Mouse (Mus musculus) adrenal gland, adult (tissue): ENCODE results near the gene Inka2.
"Not testable (repeated sequence)": the region's sequence is repeated elsewhere in the genome, so short reads cannot be mapped to it uniquely, and the experiment has no call there.

Source experiments
- DNase-seq, 2 experiments: peaks; one replicate each; pipeline ENCODE4 v3.0.0; 2022 to 2023; ENCODE audit warnings: low spot score in 1 of 2; ENCODE audit not compliant: inconsistent age in 2 of 2

Inka2 gene

DNA sequence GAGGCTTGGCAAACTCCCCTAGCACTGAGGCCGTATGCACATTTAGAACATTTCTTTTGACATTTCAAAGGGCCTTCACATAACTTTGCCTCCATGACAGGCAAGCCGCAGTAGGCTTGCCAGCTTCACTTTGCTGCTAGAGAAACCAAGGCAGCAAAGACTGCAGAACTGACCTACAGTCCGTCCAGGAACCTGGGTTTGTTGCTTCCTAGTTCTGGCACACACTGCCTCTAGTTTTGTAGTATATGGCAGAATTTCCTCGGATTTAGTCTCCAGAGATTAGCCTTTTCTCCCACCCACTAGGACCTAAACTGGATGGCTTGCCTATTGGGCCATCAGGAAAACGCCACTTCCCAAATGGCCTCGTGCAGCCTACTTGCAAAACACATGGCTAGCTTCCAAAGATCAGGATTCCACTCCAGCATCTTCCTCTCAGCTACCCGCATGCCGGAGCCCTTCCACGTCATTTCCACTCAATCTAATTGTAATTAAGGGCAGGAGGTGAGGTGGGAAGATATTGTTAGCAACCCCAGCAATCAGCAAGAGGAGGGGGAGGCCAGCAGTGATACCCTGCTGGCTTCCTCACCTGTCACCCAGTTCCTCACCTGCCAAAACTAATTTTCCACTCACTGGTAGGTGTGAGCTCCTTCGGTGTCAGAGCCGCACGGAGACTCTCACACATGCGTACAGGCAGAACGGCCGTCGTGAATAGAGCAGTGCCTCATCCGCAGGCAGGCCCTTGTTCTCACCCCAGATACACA lies 7.8 kb upstream of the Inka2 start:
- DNase-seq: peak in 1 of 2 experiments; percentile 67

GRCm38 (mm10) chr3:105697148-105697441 lies 7.3 kb upstream of the Inka2 start:
- no peak for DNase-seq

DNA sequence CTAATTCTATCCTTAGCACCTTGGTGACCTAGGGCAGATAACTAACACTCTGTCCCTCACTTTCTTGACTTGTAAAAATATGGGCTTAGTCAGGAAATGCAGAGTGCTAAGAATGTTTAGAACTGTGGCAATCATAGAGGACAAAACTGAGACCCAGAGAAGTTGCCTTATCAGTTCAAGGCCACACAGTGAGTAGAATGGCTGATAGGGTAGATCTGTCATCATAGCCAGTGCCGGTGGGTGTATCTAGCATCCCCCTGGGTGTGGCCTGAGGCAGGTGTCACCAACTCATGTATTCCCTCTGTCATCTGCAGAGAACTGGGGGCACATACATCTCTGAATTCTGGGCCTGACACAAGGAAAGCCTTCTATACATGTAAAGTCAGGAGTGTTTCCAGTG lies 6.1 kb upstream of the Inka2 start:
- DNase-seq: no peak

DNA sequence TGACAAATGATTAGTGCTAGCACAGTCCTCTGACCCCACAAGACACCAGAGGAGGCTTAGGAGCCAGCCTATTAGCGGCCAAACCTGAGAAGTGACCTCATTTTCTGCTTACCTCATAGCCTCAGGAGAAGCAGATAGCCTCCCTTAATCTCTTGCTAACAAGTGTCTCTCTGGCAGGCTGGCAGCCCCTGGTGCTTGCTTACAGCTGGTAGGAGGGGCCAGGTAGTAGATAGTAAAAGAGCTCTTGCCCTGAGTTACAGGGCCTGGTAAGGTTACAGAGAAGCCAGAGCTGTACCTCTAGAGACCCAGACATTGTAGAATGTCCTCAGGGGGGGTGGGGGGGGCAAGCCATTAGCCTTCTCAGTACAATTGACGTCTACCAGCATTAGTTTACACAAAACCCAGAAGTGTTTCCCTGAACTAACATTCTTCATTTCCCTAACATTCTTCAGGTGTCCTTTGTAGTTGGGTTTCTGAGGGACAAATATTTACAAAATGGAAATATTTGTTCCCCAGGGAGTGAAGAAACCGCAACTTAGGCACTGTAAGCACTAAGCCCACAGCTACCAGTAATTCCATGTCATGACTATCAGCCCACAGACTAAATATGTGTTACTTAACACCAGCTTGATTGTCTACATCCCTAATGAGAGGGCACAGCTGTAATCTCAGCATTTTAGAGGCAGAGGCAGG lies 5.0 kb upstream of the Inka2 start:
- no peak for DNase-seq

- not testable (repeated sequence) for DNase-seq
Measured at GRCm38 (mm10) chr3:105700786-105701185, 3.6 kb upstream of the Inka2 start.

DNA sequence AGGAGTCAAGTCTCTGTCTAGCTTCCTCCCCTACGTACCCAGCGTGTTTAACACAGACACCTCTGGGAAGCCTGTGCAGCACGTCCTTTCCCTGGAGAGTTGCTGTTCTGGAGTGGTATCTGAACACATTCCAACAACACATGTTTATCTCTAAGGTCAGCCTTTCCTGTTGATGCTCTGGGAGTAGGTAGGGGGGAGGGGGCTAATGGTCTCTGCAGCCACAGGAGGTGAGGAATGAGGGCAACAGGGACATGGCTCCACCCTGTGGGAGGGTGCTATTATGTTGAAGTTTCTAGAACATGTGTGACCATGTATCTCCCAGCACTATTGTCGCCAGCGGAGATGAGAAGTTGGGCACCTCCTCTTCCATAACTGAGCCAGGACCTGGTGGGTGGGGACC lies 3.0 kb upstream of the Inka2 start:
- no peak for DNase-seq

GRCm38 (mm10) chr3:105703571-105703970 lies 828 bp upstream of the Inka2 start:
- DNase-seq: no peak

DNA sequence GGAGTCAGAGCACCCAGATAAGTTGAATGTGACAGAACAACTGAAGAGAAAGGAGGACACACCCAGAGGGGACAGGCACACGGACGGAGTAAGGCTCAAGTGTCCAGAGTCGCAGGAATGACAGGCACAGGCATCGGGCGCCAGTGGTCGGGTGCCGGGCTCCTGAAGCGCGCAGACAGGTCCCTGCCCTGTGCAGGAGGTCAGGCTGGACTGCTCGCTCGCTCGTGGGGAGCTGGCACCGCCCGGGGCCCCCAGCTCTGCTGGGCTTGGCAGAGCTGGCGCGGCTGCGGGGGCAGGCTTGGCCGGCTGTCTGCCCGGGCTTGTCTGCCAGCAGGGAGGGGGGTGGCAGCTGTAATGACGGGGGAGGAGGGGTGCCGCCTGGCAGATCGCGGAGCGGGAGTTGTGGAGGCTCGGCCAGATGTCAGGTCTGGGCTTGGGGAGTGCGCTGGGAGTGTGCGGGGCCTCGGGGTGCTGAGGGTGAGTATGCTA lies 706 bp downstream of the Inka2 start:
- DNase-seq: peak; percentile 71 to 87

DNA sequence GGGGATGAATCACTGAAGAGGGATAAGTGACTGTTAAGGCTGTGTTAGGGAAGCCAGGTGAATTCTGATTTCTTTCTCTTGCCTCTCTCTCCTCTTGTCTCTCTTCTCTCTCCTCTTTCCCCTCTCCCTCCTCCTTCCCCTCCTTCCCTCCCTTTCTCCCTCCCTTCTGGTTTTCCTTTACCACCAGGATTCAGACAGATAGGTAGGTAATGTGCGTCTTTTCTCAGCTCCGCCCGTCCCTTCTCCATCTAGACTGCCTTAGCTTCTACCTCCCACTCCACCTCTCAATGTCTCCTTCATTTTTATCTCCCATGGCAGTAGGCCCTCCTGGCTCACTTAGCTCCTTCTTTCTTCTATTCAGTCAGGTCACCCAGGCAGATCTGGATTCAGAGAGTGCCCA lies 1.2 kb downstream of the Inka2 start:
- no peak for DNase-seq

GRCm38 (mm10) chr3:105706366-105707020 lies 2.1 kb downstream of the Inka2 start:
- DNase-seq: no peak

DNA sequence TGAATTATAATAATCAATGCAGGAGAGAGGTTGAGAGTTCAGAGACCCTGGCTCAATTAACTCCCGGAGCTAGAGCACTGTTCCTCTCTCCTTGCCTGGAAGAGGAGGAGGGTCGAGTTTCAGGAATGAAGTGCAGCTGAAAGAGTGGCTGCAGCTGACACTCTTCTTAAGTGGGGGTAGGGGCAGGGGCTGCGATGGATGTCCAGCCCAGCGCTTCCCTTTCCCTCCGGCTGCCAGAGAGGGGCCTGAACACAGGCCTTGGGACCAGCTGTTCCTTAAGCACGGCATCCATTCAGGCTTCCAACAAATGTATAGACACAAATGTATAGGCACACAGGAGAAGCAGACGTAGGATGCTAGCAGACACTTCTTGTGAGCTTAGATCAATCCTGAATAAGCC lies 3.2 kb downstream of the Inka2 start:
- no peak for DNase-seq

- DNase-seq: no peak
Measured at GRCm38 (mm10) chr3:105710246-105710645, 5.8 kb downstream of the Inka2 start.

- no peak for DNase-seq
Measured at GRCm38 (mm10) chr3:105711741-105712140, 7.3 kb downstream of the Inka2 start.

DNA sequence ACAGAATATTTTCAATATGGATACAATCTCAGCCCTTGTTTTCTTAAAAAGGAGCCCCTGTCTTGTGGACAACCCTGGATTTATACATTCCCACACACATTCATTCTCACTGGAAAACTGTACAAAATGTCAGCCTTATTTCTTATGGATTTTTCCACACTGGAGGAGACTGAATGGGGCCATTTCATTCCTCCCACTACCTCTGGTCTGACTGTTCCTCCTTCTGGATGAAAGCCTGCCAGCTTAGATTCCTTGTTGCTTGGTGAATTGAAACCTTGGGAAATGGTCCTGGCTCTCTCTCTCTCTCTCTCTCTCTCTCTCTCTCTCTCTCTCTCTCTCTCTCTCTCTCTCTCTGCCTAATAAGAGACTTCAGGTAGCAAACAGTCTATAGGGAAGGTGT lies 8.4 kb downstream of the Inka2 start:
- no peak for DNase-seq

DNA sequence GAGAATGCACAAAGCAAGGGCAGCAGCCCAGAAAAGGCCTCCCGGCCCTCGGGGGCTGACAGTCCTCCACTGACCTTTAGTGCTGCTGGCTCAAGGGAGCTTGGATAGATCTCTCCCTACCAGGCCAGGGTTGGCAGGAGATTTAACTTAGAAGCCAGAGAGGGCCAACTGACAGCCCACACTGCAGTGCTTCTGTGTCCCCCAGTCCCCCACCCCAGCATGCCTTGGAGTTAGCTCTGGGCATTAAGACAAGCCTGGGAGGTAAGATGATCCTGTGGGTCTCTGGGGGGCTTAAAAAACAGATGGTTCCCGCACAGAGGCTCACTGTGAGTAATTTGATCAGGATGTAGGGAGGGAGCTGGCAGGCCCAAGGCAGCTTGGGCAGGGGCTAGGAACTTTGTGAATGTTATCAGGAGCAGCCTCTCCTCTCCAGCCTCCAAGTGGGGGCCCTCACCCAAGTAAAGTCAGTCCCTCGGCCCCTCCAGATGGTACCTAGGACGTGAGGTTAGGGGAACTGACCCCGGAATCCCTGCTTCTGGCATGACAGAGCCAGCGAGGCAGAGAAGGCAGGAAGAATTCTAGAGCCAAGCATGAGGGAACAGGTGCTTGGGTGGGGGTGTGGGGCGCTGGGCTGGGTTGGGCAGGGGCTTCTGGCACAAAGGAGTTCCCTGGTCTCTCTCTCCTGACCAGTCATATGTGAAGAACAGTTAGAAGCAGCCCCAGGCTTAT lies 9.9 kb downstream of the Inka2 start:
- peak; percentile 38 to 68 for DNase-seq

- DNase-seq: no peak
Measured at GRCm38 (mm10) chr3:105714820-105715167, 10.4 kb downstream of the Inka2 start.

DNA sequence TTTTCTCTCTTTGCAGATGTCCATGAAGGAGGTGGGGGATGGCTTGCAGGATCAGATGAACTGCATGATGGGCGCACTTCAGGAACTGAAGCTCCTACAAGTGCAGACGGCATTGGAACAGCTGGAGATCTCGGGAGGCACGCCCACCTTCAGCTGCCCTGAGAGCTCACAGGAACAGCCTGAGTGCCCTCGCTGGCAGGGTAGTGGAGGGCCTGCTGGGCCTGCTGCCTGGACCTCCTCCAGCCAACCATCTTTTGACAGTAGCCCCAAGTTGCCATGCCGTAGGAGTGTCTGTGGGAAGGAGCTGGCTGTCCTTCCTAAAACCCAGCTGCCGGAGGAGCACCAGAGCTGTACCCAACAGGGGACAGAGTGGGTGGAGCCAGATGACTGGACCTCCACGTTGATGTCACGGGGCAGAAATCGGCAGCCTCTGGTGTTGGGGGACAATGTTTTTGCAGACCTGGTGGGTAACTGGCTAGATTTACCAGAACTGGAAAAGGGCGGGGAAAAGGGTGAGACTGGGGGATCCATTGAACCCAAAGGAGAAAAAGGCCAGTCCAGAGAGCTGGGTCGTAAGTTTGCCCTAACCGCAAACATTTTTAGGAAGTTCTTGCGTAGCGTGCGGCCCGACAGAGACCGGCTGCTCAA lies 12.1 kb downstream of the Inka2 start:
- no peak for DNase-seq

DNA sequence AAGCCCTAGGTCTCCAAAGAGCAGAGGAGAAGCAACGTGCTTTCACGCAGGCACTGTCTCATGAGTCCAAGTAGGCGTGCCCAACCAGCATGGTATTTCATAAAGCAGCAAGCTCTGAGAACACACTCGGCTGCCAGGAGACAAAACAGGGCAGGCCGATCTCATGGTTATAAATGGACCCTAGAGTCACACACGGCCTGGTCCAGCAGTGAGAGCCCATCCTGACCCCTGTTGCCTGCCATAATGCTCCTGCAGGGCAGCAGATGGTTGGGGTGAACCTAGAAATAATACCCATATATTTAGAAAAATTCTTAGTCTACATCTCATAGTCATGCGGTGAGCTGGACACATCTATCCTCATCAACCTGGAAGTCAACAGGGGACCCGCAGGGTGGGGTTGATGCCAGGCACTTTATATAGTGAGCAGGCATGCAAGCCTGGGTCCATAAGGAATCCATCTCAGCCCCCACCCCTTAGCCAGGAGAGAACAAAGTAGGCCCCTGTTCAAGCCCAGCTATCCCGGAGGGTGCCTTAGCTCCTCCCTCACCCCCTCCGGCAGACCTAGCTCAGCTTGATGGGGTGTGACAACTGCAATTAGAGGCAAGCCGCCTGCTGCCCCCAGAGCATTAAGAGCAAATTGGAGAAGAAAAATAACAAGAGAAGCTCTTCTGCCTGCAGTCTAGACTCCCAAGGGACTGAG lies 13.6 kb downstream of the Inka2 start:
- DNase-seq: no peak

GRCm38 (mm10) chr3:105718746-105719145 lies 14.3 kb downstream of the Inka2 start:
- no peak for DNase-seq

- no peak for DNase-seq
Measured at GRCm38 (mm10) chr3:105719979-105720378, 15.6 kb downstream of the Inka2 start.

DNA sequence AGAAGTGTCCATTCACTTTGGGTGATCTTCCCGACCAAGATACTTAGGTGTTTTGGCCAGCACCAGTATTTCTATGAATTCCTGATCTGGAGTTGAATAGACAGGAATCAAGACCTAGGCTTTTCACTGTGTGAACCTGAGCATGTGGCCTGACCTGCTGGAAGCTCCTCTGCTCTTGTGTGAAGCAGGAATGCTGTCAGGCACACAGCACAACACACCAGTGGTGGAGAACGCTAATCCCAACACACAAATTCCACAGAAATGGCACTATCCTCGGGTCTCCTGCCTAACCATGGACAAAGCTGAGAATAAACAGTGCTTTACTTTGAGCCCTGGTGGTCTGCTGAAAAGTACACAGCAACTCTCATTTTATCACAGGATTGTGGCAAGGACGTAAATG lies 16.1 kb downstream of the Inka2 start:
- no peak for DNase-seq
